Mouse (Mus musculus): Measurements from ENCODE around the gene Tmprss4.
A peak's percentile ranks its signal among the peaks of the same experiment; 100 is the strongest.

The Tmprss4 gene

GRCm38 (mm10) chr9:45136442-45137169 lies 67.3 kb downstream of the Tmprss4 start:
- DNase-seq, result no peak

GRCm38 (mm10) chr9:45133484-45134310 lies 70.2 kb downstream of the Tmprss4 start:
- peak; percentile 88 for DNase-seq

- peak; percentile 48 for DNase-seq
These were observed 73.8 kb downstream of the Tmprss4 start for GRCm38 (mm10) chr9:45130119-45130518.

GRCm38 (mm10) chr9:45126941-45127340 lies 77.0 kb downstream of the Tmprss4 start:
- peak; percentile 64 for DNase-seq

GRCm38 (mm10) chr9:45125211-45125610 lies 78.7 kb downstream of the Tmprss4 start:
- no peak for DNase-seq
